Mouse (Mus musculus): ENCODE measurements around the gene Ociad1.

The Ociad1 gene

GRCm38 (mm10) chr5:73337961-73338831 is 45.6 kb downstream of the Ociad1 start:
- in situ Hi-C loops (cut with MboI; ENCODE audit: low sequenced_read_pairs): no loop called here

- in situ Hi-C loops (cut with MboI; ENCODE audit: low sequenced_read_pairs): no loop called here
These were observed 46.2 kb downstream of the Ociad1 start for GRCm38 (mm10) chr5:73338832-73339163.

GRCm38 (mm10) chr5:73339779-73340722 is 47.5 kb downstream of the Ociad1 start:
- in situ Hi-C loops (cut with MboI; ENCODE audit: low sequenced_read_pairs): no loop called here

GRCm38 (mm10) chr5:73340723-73341235 is 48.2 kb downstream of the Ociad1 start, which contains the start of gene Ociad2:
Ociad2 (minus strand) TSS chr5:73341028.
- in situ Hi-C loops (cut with MboI; ENCODE audit: low sequenced_read_pairs): no loop called here

GRCm38 (mm10) chr5:73342701-73343355 is 50.2 kb downstream of the Ociad1 start:
- in situ Hi-C loops (cut with MboI; ENCODE audit: low sequenced_read_pairs): no loop called here

- in situ Hi-C loops (cut with MboI; ENCODE audit: low sequenced_read_pairs): no loop called here
These were observed 51.7 kb downstream of the Ociad1 start for GRCm38 (mm10) chr5:73344310-73344709.

GRCm38 (mm10) chr5:73345254-73345653 is 52.7 kb downstream of the Ociad1 start:
- in situ Hi-C loops (cut with MboI; ENCODE audit: low sequenced_read_pairs): no loop called here

- in situ Hi-C loops (cut with MboI; ENCODE audit: low sequenced_read_pairs): no loop called here
These were observed 56.9 kb downstream of the Ociad1 start for GRCm38 (mm10) chr5:73349514-73349913.

GRCm38 (mm10) chr5:73351796-73352195 is 59.2 kb downstream of the Ociad1 start:
- in situ Hi-C loops (cut with MboI; ENCODE audit: low sequenced_read_pairs): no loop called here

GRCm38 (mm10) chr5:73353519-73353918 is 60.9 kb downstream of the Ociad1 start:
- in situ Hi-C loops (cut with MboI; ENCODE audit: low sequenced_read_pairs): no loop called here

GRCm38 (mm10) chr5:73353978-73354377 is 61.4 kb downstream of the Ociad1 start:
- in situ Hi-C loops (cut with MboI; ENCODE audit: low sequenced_read_pairs): no loop called here

- in situ Hi-C loops (cut with MboI; ENCODE audit: low sequenced_read_pairs): no loop called here
These were observed 62.8 kb downstream of the Ociad1 start for GRCm38 (mm10) chr5:73355393-73355792.

- in situ Hi-C loops (cut with MboI; ENCODE audit: low sequenced_read_pairs): no loop called here
These were observed 66.7 kb downstream of the Ociad1 start for GRCm38 (mm10) chr5:73359134-73359751.

GRCm38 (mm10) chr5:73359752-73360141 is 67.2 kb downstream of the Ociad1 start:
- in situ Hi-C loops (cut with MboI; ENCODE audit: low sequenced_read_pairs): no loop called here

- in situ Hi-C loops (cut with MboI; ENCODE audit: low sequenced_read_pairs): no loop called here
These were observed 67.7 kb downstream of the Ociad1 start for GRCm38 (mm10) chr5:73360240-73360639.

GRCm38 (mm10) chr5:73362338-73362737 is 69.8 kb downstream of the Ociad1 start:
- in situ Hi-C loops (cut with MboI; ENCODE audit: low sequenced_read_pairs): no loop called here

- in situ Hi-C loops (cut with MboI; ENCODE audit: low sequenced_read_pairs): no loop called here
These were observed 70.2 kb downstream of the Ociad1 start for GRCm38 (mm10) chr5:73362791-73363190.
